Mouse (Mus musculus): ENCODE measurements around the gene Stk11ip. TPM values are rescaled to one million over a fixed set of nuclear protein-coding genes. Genes with fewer than 3 reads are reported as not detected.

The Stk11ip gene
- 23.4 and 25.5 TPM in 2 replicates for polyA plus RNA-seq (2015; fragmentation: Nextera tagmentation; extraction: Ambion mirVana)

- Histone ChIP-seq H3K4me3 (peak within 1 kb of the TSS; percentile 65), H3K9ac (peak within 1 kb of the TSS; percentile 60), H3K4me1 (peaks cover 26% of the 10 kb centered on the region), H3K4me2 (replicated peaks) (peak within 1 kb of the TSS; percentile 72), H3K36me3 (peaks cover 20% of the 10 kb centered on the region), H3K9me3 (no peaks in the 10 kb centered on the region), H3K27me3 (no peaks in the 10 kb centered on the region), H3K27ac (peak within 1 kb of the TSS; percentile 97)
- under 1% methylated on average over 46 of the region's 46 CpGs for WGBS
- peak; percentile 98 for ATAC-seq (ENCODE audit: low FRiP score, low read depth)
Measured at GRCm38 (mm10) chr1:75521321-75522031, at the start of gene Stk11ip. TSS of gene Stk11ip (plus strand) at chr1:75521529.

- H3K4me1 ChIP-seq = peaks cover 40% of the 10 kb centered on the region
- no peak for ATAC-seq (ENCODE audit: low FRiP score, low read depth)
- H3K36me3 ChIP-seq = peaks cover 47% of the 10 kb centered on the region
- H3K4me3 ChIP-seq = no peak overlapping the region
- 93% methylated on average over 11 of the region's 11 CpGs for WGBS
- no peak overlapping the region for H3K4me2 ChIP-seq (replicated peaks)
- no peak overlapping the region for H3K9ac ChIP-seq
- no peaks in the 10 kb centered on the region for H3K9me3 ChIP-seq
- peaks cover 23% of the 10 kb centered on the region for H3K27me3 ChIP-seq
- no peak overlapping the region for H3K27ac ChIP-seq
Measured at GRCm38 (mm10) chr1:75476441-75476840, 44.9 kb upstream of the Stk11ip start.

GRCm38 (mm10) chr1:75477264-75477965 lies 43.9 kb upstream of the Stk11ip start:
- no peak overlapping the region for H3K9ac ChIP-seq
- ATAC-seq (ENCODE audit: low FRiP score, low read depth) = no peak
- peak overlapping the region; percentile 79 for H3K4me2 ChIP-seq (replicated peaks)
- H3K27me3 ChIP-seq = peaks cover 33% of the 10 kb centered on the region
- WGBS = 12% methylated on average over 35 of the region's 35 CpGs
- no peaks in the 10 kb centered on the region for H3K9me3 ChIP-seq
- H3K27ac ChIP-seq = no peak overlapping the region
- H3K36me3 ChIP-seq = peaks cover 43% of the 10 kb centered on the region
- peak overlapping the region; percentile 84 for H3K4me3 ChIP-seq
- H3K4me1 ChIP-seq = peaks cover 40% of the 10 kb centered on the region

- Histone ChIP-seq H3K4me3 (peak overlapping the region; percentile 84), H3K4me1 (peaks cover 40% of the 10 kb centered on the region), H3K27ac (no peak overlapping the region), H3K36me3 (peaks cover 38% of the 10 kb centered on the region), H3K27me3 (peaks cover 38% of the 10 kb centered on the region), H3K9ac (0 out of 2 replicates have a peak overlapping the region, but pooled peaks have one; percentile 81), H3K9me3 (no peaks in the 10 kb centered on the region), H3K4me2 (replicated peaks) (peak overlapping the region; percentile 79)
- WGBS = 41% methylated on average over 3 of the region's 3 CpGs
- ATAC-seq (ENCODE audit: low FRiP score, low read depth) = no peak
Measured at GRCm38 (mm10) chr1:75477966-75478290, 43.4 kb upstream of the Stk11ip start.

- no peak overlapping the region for H3K27ac ChIP-seq
- H3K4me2 ChIP-seq (replicated peaks) = peak overlapping the region; percentile 79
- no peaks in the 10 kb centered on the region for H3K9me3 ChIP-seq
- H3K4me3 ChIP-seq = peak overlapping the region; percentile 84
- under 1% methylated on average over 19 of the region's 25 CpGs for WGBS
- H3K36me3 ChIP-seq = peaks cover 33% of the 10 kb centered on the region
- peaks cover 38% of the 10 kb centered on the region for H3K4me1 ChIP-seq
- no peak for ATAC-seq (ENCODE audit: low FRiP score, low read depth)
- peak overlapping the region; percentile 81 for H3K9ac ChIP-seq
- H3K27me3 ChIP-seq = peaks cover 44% of the 10 kb centered on the region
Measured at GRCm38 (mm10) chr1:75478497-75478896, 42.8 kb upstream of the Stk11ip start.

GRCm38 (mm10) chr1:75478916-75479634 lies 42.3 kb upstream of the Stk11ip start, which contains the start of the genes Chpf and Tmem198:
TSS of gene Chpf (minus strand) at chr1:75479307.
TSS of gene Tmem198 (plus strand) at chr1:75479532.
- H3K27me3 ChIP-seq = peaks cover 49% of the 10 kb centered on the region
- H3K36me3 ChIP-seq = peaks cover 27% of the 10 kb centered on the region
- peak within 1 kb of the TSS; percentile 79 for H3K4me2 ChIP-seq (replicated peaks)
- H3K27ac ChIP-seq = peak within 1 kb of the TSS; percentile 63; the same call in 1 of the 2 replicates
- WGBS = under 1% methylated on average over 74 of the region's 76 CpGs
- peak within 1 kb of the TSS; percentile 81 for H3K9ac ChIP-seq
- H3K4me1 ChIP-seq = peaks cover 32% of the 10 kb centered on the region
- no peaks in the 10 kb centered on the region for H3K9me3 ChIP-seq
- ATAC-seq (ENCODE audit: low FRiP score, low read depth) = peak; percentile 91
- H3K4me3 ChIP-seq = peak within 1 kb of the TSS; percentile 84

GRCm38 (mm10) chr1:75479635-75479989 lies 41.7 kb upstream of the Stk11ip start:
- Histone ChIP-seq H3K9ac (no peak overlapping the region), H3K9me3 (no peaks in the 10 kb centered on the region), H3K27me3 (peaks cover 55% of the 10 kb centered on the region), H3K4me3 (peak overlapping the region; percentile 84), H3K4me1 (peaks cover 27% of the 10 kb centered on the region), H3K36me3 (peaks cover 21% of the 10 kb centered on the region), H3K27ac (no peak overlapping the region), H3K4me2 (replicated peaks) (peak overlapping the region; percentile 79)
- ATAC-seq (ENCODE audit: low FRiP score, low read depth) = no peak; the same call in 1 of the 2 replicates
- under 1% methylated on average over 24 of the region's 24 CpGs for WGBS

- H3K4me2 ChIP-seq (replicated peaks) = peak overlapping the region; percentile 79
- no peaks in the 10 kb centered on the region for H3K9me3 ChIP-seq
- H3K36me3 ChIP-seq = peaks cover 17% of the 10 kb centered on the region
- no peak overlapping the region for H3K9ac ChIP-seq
- 21% methylated on average over 13 of the region's 13 CpGs for WGBS
- H3K27me3 ChIP-seq = peaks cover 59% of the 10 kb centered on the region
- ATAC-seq (ENCODE audit: low FRiP score, low read depth) = no peak
- no peak overlapping the region for H3K27ac ChIP-seq
- H3K4me1 ChIP-seq = peaks cover 23% of the 10 kb centered on the region
- peak overlapping the region; percentile 84 for H3K4me3 ChIP-seq
Measured at GRCm38 (mm10) chr1:75480036-75480435, 41.3 kb upstream of the Stk11ip start.

- Histone ChIP-seq H3K4me3 (no peak overlapping the region), H3K9me3 (no peaks in the 10 kb centered on the region), H3K27ac (no peak overlapping the region), H3K27me3 (peaks cover 66% of the 10 kb centered on the region), H3K4me2 (replicated peaks) (no peak overlapping the region), H3K36me3 (peaks cover 10% of the 10 kb centered on the region), H3K9ac (no peak overlapping the region), H3K4me1 (peaks cover 23% of the 10 kb centered on the region)
- no peak for ATAC-seq (ENCODE audit: low FRiP score, low read depth)
- 80% methylated on average over 7 of the region's 7 CpGs for WGBS
Measured at GRCm38 (mm10) chr1:75480735-75481134, 40.6 kb upstream of the Stk11ip start.

GRCm38 (mm10) chr1:75486561-75486960 lies 34.8 kb upstream of the Stk11ip start:
- Histone ChIP-seq H3K27me3 (peaks cover 82% of the 10 kb centered on the region), H3K27ac (no peak overlapping the region), H3K4me3 (peak overlapping the region; percentile 59), H3K4me1 (peaks cover 14% of the 10 kb centered on the region), H3K4me2 (replicated peaks) (peak overlapping the region; percentile 81), H3K36me3 (peaks cover 32% of the 10 kb centered on the region), H3K9ac (no peak overlapping the region), H3K9me3 (no peaks in the 10 kb centered on the region)
- no peak for ATAC-seq (ENCODE audit: low FRiP score, low read depth)
- 9% methylated on average over 24 of the region's 24 CpGs for WGBS

- Histone ChIP-seq H3K9ac (peak overlapping the region; percentile 63), H3K27ac (no peak overlapping the region), H3K4me1 (peaks cover 14% of the 10 kb centered on the region), H3K4me2 (replicated peaks) (peak overlapping the region; percentile 81), H3K36me3 (peaks cover 36% of the 10 kb centered on the region), H3K4me3 (peak overlapping the region; percentile 59), H3K27me3 (peaks cover 79% of the 10 kb centered on the region), H3K9me3 (no peaks in the 10 kb centered on the region)
- WGBS = under 1% methylated on average over 13 of the region's 13 CpGs
- ATAC-seq (ENCODE audit: low FRiP score, low read depth) = 0 out of 2 replicates have a peak, but pooled peaks have one; percentile 12
Measured at GRCm38 (mm10) chr1:75487040-75487404, 34.3 kb upstream of the Stk11ip start.
